Mouse (Mus musculus) left cerebral cortex, adult 9 months (tissue): Measurements from ENCODE around the gene Ndel1.
A peak's percentile ranks its signal among the peaks of the same experiment; 100 is the strongest.

ENCODE experiments used
- DNase-seq, 2 experiments: peaks; one replicate each; pipeline ENCODE4 v3.0.0; 2022; ENCODE audit warnings: low spot score in 2 of 2

Gene Ndel1

DNA sequence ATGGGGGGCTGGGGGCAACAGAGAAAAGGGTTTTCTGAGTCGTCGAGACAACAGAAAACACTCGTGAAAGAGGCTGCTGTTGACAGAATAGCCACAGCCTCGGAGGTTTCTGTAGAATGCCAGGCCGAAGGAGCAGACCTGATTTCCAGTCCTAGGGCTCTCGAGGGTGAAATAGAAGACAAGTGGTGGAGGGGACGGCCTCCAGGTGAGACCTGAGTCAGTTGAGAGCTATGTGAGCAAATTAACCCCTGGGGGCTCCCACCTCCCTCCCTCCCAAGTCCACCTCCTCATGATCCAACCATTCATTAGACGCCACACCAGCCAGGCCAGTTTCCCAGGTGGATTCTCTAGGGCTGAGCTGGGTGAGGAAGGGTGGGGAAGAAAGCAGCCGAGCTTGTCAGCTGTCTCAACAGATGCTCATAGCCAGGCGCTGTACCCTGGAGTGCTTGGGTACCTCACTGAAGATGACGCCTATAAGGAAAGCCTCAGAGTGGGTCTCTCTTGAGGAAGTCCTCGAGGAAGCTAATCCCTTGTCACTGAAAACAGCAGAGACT is 22.3 kb upstream of the Ndel1 start:
- no peak for DNase-seq

DNA sequence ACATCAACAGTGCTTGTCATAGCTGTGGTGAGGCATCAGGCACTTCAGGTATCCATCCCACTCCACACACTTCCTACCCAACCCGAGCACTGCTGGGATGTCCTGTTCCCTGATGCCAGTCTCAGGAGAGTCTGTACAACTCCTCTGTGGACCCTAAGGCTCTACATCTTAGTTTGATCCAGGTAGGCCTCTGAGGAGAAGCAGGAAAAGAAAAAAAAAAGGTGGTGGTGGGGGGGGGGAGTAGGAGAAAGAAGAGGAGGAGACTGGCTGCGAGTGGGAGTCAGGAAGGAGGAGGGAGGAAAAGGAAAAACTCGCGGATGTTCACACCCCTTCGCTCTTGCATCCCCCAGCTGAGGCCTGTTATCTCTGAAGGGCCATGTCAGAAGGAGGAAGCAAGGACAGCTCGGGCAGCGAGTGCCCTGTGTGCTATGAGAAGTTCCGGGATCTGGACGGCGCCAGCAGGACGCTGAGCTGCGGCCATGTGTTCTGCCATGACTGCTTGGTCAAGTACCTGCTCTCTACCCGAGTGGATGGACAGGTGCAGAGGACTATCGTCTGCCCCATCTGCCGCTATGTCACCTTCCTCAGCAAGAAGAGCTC is 20.7 kb upstream of the Ndel1 start:
- DNase-seq: no peak

DNA sequence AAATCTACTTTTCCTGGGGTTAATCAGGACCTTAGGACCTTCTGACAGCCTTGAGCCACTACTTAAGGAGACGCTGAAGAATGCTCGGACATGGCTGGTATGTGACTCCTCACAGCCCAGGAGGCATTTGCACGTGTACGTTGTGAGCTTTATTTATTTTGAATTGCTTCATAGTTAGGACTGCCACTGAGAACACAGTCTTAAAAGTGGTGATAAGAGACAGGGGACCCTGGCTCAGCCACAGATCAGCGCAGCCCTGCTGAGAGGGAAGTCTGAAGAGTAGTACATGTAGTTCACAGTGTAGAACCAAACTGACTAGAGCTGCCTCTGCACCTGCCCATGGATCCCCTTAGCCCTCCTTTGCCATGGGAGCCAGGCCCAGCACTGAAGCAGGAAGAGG is 20.2 kb upstream of the Ndel1 start:
- DNase-seq: no peak

DNA sequence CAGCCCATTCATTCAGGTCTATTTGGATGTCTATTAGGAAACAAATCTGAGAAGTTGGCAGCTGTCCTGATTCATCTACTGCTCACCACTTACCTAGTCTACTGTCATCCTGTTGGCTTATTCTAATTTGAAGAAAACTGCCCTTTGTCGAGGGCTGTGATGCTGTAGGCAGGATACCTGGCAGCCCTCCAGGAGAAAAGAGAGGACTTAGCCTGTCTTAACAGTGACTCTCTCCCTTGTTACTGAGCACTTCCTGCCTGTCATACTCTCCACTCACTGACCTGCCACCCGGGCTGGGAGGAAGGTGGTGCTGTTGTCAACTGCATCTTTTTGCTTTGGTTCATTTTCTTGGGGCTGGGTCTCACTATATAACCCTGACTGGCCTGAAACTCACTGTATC is 19.0 kb upstream of the Ndel1 start:
- no peak for DNase-seq

DNA sequence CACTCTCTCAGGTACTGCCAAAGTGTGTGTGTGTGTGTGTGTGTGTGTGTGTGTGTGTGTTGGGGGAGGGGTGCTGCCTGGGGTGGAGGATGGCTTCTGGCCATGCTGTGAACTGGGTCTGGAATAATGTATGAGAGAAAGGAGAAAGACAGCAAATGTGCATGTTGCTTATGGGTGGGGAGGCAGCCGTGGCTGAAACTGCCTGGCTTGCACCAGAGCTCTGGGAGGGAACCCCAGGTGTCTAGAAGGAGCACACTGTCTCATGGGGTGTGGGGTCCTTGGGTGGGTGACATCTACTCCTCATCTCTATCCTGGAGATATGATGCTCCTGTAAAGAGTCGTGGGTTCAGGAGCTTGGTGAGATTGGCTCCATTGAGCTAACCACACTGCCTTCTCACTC is 17.0 kb upstream of the Ndel1 start:
- DNase-seq: no peak

DNA sequence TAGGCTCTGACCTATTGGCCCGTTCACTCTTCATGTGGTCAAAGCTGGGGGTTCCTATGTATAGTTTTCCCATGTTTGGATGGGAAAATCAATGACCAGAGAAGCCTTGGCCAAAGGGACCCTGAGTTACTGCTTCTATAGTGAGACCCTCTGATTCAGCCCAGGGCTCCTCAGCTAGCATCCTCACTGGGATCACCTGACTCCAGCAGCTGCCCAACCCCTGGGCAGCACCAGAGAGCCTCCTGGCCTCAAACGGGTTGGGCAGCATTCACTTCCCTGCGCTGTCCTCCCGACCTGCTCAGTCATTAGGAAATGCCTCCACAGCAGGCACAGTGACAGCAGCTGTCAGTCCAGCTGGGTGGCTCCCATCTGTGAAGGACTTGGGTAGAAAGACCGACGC is 16.6 kb upstream of the Ndel1 start, which contains the start of gene Rnf222:
TSS of gene Rnf222 (plus strand) at position 301 of the 400 bp plus-strand sequence.
- DNase-seq: no peak

DNA sequence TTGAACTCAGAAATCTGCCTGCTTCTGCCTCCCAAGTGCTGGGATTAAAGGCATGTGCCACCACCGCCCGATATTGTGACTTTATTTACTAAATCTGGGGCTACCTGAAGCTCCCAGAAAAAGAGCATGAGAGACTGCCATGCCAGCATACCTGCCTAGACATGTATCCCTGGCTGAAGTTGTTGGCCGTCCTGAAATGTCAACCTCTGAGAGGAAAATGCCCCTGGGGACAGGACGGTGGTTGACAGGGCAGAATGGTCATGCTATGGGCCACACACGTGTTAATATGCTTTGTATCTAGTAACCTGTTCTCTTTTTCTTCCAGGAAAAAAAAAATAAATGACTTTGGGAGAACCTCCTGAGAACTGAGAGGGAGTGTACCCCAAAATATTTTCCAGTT is 14.4 kb upstream of the Ndel1 start:
- no peak for DNase-seq

DNA sequence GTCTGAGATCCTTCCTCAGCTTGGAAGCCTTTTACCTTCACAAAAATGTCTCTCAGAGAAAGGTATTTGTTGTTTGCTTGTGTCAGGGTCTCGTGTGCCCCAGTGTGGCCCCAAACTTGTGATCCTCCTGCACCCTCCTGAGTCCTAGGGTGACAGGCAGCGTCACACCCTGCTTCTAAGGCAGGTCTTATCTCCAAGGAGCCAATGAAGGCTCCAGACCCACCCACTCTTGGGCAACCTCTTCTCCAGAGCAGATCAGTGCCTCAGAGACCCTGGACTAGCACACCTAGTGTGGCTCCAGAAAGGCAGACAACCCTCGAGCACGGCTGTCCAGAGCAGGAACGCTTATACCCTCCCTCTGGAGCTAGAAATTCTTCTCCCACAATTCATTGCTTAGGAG is 12.7 kb upstream of the Ndel1 start:
- DNase-seq: no peak

DNA sequence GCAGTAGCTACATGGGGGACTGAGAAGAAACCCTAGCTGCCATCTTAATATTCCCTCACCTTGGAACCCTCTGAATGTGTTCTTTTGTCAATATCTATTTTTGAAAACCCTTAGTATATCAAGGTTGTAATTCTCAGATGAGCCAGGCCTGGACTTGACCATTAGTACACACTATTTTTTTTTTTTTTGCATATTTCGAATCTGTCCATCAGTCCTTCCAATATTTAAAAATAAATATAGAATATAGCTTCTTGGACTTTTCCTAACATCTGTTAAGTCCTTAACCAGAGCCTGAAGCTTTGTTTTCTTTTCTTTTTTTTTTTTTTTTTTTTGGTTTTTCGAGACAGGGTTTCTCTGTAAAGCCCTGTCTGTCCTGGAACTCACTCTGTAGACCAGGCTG is 12.2 kb upstream of the Ndel1 start:
- no peak for DNase-seq

DNA sequence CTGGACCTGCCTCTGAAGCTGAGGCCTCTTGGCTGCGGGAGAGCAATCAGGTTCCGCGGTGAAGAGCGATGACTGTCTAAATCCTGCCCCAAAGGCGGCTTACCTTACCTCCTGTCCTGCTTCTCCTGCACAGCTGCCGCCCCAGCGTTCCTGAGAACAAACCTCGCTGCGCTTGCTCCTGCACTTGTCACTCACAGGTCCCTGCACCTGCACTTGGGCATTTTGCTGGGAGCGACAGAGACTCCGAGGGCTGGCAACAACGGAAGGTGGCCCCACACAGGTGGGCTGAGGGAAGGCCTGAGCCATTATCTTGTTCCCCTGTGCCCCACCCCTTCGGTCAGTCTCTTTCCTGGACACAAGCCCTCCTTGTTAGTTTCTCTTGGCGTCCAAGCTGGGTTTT is 10.4 kb upstream of the Ndel1 start:
- DNase-seq: no peak

DNA sequence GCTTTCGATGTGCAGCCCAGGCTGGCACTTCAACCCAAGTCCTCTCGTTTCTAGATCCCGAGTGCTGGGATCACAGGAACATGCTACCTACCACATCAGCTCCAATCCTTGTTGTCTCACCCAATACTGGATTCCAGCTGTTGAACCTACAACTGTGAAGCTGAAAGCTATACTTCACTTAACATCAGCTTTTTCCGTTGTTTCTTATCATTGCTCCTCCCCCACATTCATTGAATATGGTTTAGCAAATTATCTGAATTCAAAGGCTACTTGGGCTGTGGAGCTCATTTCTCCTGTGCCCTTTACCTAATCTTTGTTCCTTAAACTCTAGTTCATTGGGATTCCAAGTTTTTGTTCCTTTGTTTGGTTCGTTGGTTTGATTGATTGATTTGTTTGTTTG is 7.2 kb upstream of the Ndel1 start:
- DNase-seq: no peak

DNA sequence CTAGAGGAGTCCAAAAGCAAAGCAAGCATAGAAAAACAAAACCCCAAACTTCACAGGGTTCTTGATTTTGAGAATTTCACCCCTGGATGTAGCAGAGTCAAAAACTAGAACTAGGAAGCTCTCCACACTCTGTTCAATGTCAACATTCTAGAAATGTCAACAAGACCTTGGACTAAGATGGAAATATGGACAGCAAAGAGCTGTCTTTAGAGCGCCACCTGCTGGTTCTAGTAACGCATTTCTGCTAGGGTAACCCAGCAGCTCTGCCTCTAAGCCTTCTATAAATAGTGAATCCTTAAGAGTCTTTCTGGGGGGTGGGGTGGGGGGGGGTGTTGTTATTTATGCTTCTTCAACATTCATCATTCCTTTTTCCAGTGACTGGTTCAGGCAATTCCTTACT is 3.2 kb upstream of the Ndel1 start:
- DNase-seq: peak in 1 of 2 experiments; percentile 59

DNA sequence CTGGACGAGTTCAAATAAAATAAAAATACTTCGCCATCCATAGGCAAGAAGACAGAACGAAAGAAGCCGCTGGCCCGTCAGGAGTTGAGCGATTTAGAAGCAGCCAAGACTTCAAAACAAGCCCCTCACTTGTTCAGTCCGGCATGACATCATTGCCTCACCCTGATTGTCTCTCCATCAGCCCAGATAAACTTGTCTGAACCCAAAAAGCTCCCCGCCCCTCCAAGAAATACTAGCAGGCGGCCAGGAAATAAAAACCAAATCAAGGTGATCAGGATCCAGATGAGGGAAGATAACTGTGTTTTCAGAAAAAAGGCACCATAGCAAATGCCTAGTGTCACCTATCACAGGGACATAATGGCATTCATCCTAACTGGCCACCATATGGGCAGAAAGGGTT is 381 bp downstream of the Ndel1 start:
- no peak for DNase-seq

DNA sequence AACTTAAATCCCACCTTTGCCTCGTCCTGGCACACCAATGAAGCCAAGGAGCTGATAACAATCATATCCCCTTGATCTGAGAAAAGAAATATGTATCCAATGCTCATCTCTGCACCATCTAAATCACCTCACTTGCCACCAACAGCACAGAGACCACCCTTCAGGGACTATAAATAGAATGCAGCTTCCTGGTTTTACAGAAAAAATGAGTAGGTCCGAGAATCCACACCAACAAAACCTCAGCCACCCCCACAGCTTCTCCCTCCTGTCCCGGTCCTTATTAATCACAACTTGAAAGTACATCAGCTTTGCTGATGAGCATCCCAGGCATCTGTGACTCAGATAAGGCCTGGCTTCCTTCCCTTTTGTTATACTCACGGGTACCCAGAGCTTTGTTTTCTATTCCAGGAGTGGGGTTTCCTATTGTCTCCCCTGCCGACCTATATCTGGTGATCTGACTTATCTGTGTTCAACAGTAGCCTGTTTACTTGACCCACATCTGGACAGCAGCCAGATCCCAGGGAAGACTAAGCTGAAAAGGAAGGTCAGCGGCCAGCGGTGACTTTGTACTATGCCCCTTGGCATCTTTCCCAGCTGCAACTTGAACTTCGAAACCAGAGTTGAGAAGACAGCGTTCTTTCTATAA is 7.0 kb downstream of the Ndel1 start:
- DNase-seq: no peak

DNA sequence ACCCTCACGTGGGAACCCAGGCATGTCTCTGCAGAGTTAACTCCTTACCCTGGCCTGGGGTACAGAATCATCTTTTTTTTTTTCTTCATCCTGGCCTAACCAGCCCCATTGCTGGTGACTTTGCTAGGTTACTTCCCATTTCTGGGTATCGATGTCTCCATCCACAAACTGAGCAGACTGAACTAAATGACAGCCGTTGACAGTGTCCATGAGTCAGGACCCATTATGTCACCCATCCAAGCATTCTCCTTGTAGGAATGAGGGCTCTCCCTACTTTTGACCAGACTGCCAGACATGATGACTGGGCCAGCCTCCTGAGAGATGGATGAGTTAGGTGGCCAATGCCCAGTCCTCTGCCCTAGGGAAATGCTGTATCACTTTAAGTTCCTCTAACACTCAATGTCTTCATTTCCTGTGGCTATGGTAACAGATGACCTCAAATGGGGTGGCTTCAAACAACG is 8.0 kb downstream of the Ndel1 start:
- DNase-seq: no peak

DNA sequence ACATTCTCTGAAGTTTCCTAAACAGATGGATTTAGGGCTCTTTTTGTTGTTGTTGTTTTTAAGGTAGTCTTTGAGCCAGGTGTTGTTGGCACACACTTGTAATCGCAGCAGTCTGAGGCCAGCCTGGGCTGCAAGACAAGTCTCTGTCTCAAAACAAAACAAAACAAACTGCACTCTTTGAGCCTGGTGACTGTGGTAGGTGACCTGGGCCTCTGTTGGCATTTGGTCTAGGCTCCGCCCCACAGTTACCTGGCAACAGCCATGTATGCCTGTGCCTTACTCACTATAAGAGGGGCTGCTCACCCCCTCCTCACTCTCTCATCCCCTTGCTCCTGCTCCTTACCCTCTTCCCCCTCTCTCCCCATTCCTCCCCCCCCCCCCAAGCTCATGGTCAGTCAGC is 9.4 kb downstream of the Ndel1 start:
- DNase-seq: no peak

DNA sequence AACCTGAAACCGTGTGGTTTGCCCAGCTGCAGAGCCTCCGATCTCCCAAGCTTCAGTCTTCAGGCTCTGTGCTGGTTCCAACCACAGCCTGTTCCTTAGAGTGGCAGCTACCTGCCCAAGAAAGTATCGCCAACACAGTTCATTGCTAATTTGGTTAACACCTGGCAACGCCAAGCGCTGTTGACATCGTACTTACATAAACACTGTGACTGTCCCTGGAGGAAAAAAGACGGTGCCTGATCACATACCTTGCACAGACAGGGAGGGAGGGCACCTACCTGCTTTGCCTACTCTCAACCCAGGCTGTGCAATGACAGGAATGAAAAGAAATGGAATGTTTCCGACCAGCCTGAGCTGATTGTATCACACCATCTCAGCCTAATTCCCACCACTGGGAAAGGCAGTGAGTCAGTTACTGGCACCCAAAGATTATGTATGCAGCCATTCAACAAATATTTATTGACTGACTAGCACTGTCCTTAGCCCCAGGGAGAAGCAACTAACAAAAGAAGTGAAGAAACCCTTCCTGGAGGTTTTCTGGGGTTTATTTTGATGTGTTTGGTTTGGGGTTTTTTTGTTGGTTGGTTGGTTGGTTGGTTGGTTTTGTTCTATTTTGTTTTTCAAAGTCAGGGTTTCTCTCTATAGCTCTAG is 11.6 kb downstream of the Ndel1 start:
- DNase-seq: no peak

DNA sequence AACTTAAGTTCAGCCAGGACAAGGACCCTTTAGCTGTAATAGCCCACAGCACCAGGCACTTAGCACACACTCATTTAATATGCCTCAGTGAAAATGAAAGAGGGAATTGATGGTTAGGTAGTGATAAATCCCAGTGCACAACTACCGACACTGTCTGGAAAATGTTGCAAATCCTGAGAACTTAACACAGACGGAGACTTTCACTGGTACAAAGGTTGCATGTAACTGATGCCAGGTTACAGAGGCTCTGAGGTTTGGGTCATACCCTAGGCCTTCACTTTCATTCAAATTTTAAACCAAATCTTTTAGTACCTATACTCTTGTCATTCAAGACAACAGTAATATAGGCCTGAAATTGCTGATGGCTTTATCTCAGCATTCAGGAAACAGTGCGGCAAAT is 14.3 kb downstream of the Ndel1 start:
- no peak for DNase-seq

DNA sequence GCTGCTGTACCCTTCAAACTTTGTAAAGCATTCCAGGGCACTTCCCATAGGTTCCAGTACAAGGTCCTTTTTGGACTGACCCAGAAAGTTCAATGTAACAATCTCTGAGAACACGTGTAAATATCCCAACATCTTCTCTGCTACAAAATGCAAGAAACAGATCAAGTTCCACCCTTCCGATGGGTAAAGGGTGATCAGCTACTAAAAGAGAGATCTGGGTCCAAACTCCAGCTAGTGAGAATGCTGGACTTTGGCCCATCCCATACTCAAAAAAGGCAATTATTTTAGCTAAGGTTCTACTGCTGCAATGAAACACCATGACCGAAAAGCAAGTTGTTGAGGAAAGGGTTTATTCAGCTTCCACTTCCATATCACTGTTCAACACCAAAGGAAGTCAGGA is 17.0 kb downstream of the Ndel1 start:
- no peak for DNase-seq

DNA sequence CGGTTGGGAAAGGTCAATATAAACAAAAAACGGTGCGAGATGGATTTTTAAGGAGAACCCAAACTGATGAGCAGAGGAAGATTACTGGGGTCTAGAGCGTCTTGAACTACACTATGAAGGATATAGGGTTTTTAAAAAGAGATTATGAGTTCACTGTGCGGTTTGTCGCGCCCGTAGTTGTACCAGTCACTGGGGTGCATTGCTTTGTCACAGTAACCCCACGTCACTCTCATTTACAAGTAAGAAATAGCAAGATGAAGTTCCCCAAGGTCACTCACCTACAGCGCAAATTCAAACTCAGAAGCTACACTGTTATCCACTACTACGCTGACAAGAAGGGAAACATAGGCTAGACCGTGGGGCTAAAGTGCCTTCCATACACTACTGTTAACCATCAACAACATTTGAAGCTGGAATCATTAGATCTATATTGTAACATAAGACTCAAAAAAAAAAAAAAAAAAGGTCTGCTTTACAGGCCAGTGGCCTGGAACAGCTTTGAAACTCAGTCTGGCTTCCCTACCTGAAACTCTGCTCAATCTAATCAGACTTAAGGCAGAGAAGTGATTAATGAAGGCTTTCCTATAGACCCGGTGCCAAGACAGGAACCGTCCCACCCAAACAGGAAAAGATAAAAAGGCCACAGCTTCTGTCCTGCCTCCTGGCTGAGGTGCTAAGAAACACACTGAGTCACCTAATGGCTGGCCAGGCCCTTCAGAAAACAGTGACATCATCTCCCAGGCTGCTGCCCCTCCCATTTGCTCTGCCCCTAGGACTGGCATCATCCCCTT is 17.9 kb downstream of the Ndel1 start:
- no peak for DNase-seq

DNA sequence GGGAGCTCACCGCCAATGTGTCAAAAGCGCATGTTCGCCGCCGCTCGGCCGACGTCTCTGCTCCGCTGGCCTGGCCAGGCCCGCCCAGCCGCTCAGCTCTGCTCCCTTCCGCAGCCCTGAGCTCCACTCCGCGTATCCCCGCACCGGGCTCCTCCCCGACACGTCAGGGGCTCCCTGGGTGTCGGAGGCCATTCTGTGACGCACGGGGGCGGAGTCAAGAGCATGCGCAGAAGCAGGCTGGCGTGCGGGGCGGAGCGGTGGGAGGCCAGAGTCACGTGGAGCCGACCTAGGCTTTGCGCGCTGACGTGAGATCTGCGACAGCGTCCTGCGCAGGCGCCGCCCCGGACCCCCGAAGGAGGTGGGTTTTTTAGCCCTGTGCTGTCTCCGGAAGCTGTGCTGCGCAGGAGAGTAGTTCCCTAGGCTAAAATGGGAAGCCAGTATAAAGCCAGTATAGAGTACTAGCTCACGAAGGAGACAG is 18.7 kb downstream of the Ndel1 start:
- DNase-seq: peak; percentile 98 to 99

DNA sequence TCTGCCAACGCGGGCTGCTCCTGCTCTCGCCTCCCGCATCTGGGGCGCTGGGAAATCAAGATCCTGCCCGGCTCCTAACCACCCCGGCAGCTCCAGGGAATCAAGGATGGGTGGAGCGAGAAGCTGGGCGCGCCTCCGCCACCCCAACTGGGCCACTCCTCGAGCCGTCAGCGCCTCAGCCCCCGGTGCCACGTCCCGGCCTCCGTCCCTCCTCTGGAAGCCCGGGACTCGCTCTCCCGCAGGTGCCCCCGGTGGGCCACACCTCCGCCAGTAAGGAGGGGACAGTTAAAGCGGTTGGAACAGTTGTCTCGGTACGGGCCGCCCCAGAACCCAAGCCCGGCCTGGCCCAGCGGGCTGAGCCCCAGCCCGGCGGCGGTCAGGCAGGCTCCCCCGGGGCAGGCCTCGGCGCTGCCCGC is 19.2 kb downstream of the Ndel1 start:
- peak; percentile 30 to 60 for DNase-seq
